Mouse (Mus musculus) cerebral cortex, adult 2 months (tissue): Measurements from ENCODE around the gene Ntrk2.

Source experiments
- WGBS: fragments of 180-500 bp; shearing (Covaris S2); methylation state at CpG from one replicate; pipeline ENCODE4 v1.1.7; 2018; 5-methylcytosine and 5-hydroxymethylcytosine counted together

The Ntrk2 gene

GRCm38 (mm10) chr13:59040156-59040915, 234.0 kb downstream of the Ntrk2 start:
- WGBS: 42% methylated on average over 16 of the region's 16 CpGs

GRCm38 (mm10) chr13:59041013-59041764, 234.8 kb downstream of the Ntrk2 start:
- 21% methylated on average over 9 of the region's 9 CpGs for WGBS

- WGBS: 47% methylated on average over 4 of the region's 4 CpGs
Measured at GRCm38 (mm10) chr13:59052188-59052587, 245.8 kb downstream of the Ntrk2 start.

GRCm38 (mm10) chr13:59054331-59054730, 248.0 kb downstream of the Ntrk2 start:
- 90% methylated on average over 8 of the region's 8 CpGs for WGBS

GRCm38 (mm10) chr13:59056859-59057258, 250.5 kb downstream of the Ntrk2 start:
- WGBS: 87% methylated on average over 4 of the region's 4 CpGs

- WGBS: 50% methylated on average over 1 of the region's 1 CpGs
Measured at GRCm38 (mm10) chr13:59057886-59058285, 251.5 kb downstream of the Ntrk2 start.

GRCm38 (mm10) chr13:59059118-59059517, 252.7 kb downstream of the Ntrk2 start:
- 49% methylated on average over 7 of the region's 7 CpGs for WGBS

- WGBS: 34% methylated on average over 3 of the region's 3 CpGs
Measured at GRCm38 (mm10) chr13:59065677-59066076, 259.3 kb downstream of the Ntrk2 start.

GRCm38 (mm10) chr13:59073635-59074256, 267.4 kb downstream of the Ntrk2 start:
- 17% methylated on average over 26 of the region's 26 CpGs for WGBS

GRCm38 (mm10) chr13:59076489-59076888, 270.1 kb downstream of the Ntrk2 start:
- WGBS: 51% methylated on average over 4 of the region's 4 CpGs

- 42% methylated on average over 7 of the region's 7 CpGs for WGBS
Measured at GRCm38 (mm10) chr13:59079761-59080461, 273.5 kb downstream of the Ntrk2 start.

- WGBS: 45% methylated on average over 5 of the region's 5 CpGs
Measured at GRCm38 (mm10) chr13:59080468-59080867, 274.1 kb downstream of the Ntrk2 start.

GRCm38 (mm10) chr13:59089016-59089415, 282.6 kb downstream of the Ntrk2 start:
- WGBS: 48% methylated on average over 4 of the region's 4 CpGs

- WGBS: 26% methylated on average over 13 of the region's 13 CpGs
Measured at GRCm38 (mm10) chr13:59091138-59091971, 285.0 kb downstream of the Ntrk2 start.

GRCm38 (mm10) chr13:59092045-59092857, 285.9 kb downstream of the Ntrk2 start:
- WGBS: 31% methylated on average over 10 of the region's 10 CpGs

- WGBS: 23% methylated on average over 4 of the region's 4 CpGs
Measured at GRCm38 (mm10) chr13:59092858-59093154, 286.4 kb downstream of the Ntrk2 start.

GRCm38 (mm10) chr13:59094722-59095121, 288.4 kb downstream of the Ntrk2 start:
- 33% methylated on average over 7 of the region's 7 CpGs for WGBS

- 40% methylated on average over 10 of the region's 10 CpGs for WGBS
Measured at GRCm38 (mm10) chr13:59095811-59096391, 289.5 kb downstream of the Ntrk2 start.

- WGBS: 50% methylated on average over 10 of the region's 10 CpGs
Measured at GRCm38 (mm10) chr13:59100086-59100485, 293.7 kb downstream of the Ntrk2 start.

GRCm38 (mm10) chr13:59107791-59108190, 301.4 kb downstream of the Ntrk2 start:
- 94% methylated on average over 10 of the region's 10 CpGs for WGBS
